Mouse (Mus musculus): ENCODE data around the gene Ube2f.

Gene Ube2f

GRCm38 (mm10) chr1:91239112-91239511, 11.0 kb upstream of the Ube2f start:
- peak; percentile 64 to 68 for DNase-seq

GRCm38 (mm10) chr1:91239800-91240199, 10.3 kb upstream of the Ube2f start:
- DNase-seq, result no peak

GRCm38 (mm10) chr1:91240685-91241084, 9.4 kb upstream of the Ube2f start:
- DNase-seq, result peak; percentile 68 to 84

DNA sequence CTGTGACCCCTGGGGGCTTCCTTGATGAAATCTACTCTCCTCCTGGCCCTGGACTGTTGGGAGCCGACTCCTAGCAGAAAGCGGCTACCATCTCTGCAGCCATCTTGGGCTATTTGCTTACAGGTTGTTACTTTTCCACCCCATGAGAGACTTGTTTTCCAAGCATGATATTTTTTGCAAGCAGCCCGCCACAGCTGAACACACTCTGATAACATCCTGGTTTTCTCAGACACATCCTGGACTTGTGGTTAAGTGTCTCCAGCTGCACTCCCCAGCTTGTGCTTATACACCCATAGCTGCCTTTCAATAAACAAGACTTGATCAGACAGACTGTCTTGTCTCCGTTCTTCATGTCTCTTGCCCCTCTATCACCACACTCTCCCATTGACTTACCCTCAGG, 8.9 kb upstream of the Ube2f start:
- no peak for DNase-seq

- DNase-seq, result peak; percentile 49 to 76
Measured at GRCm38 (mm10) chr1:91248242-91248641, 1.9 kb upstream of the Ube2f start.

GRCm38 (mm10) chr1:91248970-91249369, 1.1 kb upstream of the Ube2f start:
- DNase-seq, result no peak

GRCm38 (mm10) chr1:91250415-91251147, 477 bp downstream of the Ube2f start:
- peak; percentile 24 to 33 for DNase-seq

DNA sequence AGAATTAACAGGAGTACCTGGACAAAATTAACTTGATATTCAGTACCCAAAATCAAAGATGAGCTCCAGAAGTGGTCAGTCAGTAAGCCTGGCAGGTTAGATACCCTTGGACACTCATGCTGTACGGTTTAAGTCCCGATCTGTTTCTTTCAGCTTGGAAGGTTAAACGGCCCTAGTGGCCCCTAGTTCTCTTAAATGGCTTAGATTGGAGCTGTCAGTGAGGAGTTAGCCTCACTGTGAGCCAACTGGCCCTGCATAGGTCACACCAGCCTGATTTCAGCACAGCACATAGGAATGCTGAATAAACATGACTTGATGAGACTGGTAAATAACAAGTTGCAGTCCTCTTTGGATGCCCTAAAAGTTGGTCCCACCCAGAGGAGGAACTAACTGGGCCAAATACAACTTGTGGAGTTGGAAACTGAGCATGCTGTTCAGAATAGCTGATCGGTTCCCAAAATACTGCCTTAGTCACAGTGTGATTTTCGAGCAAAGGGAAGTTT, 1.1 kb downstream of the Ube2f start:
- DNase-seq, result peak in 1 of 2 experiments; percentile 28

DNA sequence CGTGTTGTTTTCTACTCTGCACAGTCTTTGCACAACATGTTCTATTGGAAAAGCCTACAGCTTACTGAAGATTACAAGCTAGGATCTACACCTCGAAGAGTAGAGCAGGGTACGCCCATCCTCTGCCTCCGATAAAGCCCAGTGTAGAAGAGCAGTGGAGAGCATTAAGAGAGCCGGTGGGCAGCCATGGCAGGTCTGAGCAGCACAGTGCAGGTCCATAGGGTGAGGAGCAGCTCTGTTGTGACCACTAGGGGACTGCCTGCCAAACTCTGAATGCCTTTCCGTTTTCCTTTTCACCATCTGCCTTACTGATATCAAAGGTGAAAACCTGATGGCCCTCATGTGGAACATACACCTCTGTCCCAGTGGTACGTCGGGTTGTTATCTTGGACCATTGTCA, 1.8 kb downstream of the Ube2f start:
- no peak for DNase-seq

DNA sequence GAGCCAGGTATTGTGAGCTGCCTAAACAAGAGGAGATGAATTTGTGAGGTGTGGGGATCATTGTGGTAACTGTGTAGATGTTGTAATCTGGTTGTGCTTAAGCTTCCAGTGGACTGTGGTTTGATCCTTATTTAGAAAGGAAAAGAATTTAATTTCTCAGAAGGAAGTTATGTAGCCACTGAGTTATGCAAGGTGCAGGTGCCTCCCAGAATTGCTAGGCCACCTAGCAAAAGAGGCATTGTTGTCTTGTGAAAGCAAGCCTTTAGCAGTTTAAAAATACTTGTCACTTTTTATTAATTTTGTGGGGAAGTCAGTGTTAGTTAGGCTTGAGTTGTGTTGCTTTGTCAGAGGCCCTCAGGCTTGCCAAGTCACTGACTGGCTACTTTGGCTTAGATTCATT, 7.8 kb downstream of the Ube2f start:
- peak in 1 of 2 experiments; percentile 49 for DNase-seq

- no peak for DNase-seq
Measured at GRCm38 (mm10) chr1:91259794-91260193, 9.7 kb downstream of the Ube2f start.

- DNase-seq, result no peak
Measured at GRCm38 (mm10) chr1:91262508-91262907, 12.4 kb downstream of the Ube2f start.

DNA sequence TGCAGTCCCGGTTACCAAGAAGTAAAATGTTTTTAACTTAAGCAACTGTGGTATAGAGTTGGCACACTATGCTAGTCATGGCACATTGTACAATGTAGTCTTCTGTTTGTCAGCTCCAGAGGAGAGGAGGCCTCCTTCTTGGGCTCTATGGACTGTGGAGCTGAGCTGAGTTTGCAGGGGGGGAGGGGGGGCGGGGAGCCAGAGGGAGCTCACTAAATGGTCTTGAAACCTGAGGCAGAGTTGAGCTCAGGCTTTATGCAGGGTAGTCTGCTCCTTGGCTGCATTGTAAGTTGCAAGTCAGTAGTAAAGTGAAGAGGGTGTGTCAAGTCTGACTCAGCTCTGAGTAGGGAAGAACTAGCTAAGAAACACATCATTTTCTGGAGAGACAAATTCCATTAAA, 22.2 kb downstream of the Ube2f start:
- DNase-seq, result no peak

- DNase-seq, result no peak
Measured at GRCm38 (mm10) chr1:91276581-91276980, 26.5 kb downstream of the Ube2f start.

- no peak for DNase-seq
Measured at GRCm38 (mm10) chr1:91277480-91277879, 27.4 kb downstream of the Ube2f start.

DNA sequence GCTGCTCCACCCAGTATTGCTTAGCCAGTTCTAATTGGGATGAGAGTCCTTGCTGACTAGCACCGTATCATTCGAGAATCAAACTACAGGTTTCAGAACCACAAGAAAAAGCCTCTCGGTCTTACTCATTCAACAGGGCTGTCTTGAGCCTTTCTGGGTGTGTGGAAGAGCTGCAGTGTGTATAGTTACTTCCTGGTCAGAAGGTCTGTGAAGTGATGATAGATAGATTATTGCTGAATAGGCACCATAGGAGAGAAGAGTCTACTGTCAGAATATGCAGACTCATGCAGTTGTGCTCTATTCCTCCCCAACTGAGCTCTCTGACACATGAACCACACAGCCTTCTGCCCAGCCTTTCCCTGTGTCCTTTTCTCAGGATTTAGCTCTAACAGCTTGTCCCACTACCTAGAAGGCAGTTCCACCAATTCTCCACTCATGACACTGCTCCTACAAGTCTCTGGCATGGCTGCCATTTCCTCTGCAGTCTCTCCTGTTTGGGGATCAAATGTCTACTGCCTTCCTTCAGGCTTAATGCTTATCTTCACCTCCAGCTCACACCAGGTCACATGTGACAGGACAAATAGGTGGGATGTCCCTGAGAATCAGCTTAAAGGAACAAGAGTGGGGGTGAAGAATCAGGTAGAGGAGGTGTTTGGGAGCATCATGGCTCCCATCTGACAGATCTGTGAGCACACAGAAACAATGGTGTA, 28.5 kb downstream of the Ube2f start:
- no peak for DNase-seq

DNA sequence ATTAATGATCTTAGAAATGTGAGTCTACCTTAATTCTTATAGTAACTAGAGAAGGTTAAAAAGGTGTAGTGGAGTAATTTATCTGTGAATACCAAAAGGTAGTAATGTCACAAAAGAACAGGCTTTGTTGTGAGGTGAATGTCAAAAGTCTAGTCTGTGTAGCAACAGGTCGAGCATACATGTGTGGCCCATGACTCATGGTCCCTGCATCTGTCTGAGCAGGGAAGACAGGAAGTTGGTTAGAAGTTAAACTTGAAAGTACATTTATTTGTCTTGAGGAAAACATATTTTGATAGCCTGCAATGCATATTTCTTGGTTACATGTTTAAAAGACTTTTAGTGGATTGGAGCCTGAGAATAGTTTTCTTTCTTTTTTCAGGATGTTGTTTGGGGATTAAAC, 29.0 kb downstream of the Ube2f start:
- DNase-seq, result no peak

DNA sequence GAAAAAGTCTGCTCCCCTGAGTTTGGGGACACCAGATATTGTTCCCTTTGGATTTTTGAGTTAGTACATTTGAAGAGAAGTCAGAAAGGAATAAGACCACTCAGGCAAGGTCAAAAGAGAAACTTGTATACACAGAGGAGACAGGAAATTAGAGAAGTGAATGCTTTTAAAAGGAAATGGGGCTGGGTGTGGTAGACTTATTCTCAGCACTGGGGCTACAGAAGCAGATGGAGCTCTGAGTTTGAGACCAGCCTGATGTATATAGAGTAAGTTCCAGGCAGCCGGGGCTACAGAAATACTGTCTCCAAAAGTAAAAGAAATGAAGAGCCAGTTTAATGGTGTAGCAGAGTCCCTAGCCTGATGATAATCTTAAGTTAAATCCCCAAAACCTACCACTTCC, 32.5 kb downstream of the Ube2f start:
- no peak for DNase-seq

DNA sequence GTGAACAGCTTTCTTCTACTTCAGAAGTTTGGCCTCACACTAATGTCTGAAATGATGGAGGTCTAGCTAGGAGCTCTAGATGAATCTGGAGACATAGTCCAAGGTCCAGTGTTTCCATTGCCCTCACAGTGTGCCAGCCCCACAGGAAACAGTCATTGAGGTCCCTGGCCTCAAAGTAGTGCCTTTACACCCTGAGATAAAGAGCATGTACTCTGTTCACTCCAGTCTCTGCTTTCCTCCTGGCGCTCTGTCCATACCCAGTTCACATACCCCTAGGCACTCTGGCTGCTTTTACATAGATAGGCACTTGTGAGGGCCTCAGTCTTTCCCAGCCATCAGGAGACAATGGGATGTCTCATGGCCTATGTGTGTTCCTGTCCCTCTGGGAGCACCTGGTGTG, 39.3 kb downstream of the Ube2f start:
- DNase-seq, result no peak

DNA sequence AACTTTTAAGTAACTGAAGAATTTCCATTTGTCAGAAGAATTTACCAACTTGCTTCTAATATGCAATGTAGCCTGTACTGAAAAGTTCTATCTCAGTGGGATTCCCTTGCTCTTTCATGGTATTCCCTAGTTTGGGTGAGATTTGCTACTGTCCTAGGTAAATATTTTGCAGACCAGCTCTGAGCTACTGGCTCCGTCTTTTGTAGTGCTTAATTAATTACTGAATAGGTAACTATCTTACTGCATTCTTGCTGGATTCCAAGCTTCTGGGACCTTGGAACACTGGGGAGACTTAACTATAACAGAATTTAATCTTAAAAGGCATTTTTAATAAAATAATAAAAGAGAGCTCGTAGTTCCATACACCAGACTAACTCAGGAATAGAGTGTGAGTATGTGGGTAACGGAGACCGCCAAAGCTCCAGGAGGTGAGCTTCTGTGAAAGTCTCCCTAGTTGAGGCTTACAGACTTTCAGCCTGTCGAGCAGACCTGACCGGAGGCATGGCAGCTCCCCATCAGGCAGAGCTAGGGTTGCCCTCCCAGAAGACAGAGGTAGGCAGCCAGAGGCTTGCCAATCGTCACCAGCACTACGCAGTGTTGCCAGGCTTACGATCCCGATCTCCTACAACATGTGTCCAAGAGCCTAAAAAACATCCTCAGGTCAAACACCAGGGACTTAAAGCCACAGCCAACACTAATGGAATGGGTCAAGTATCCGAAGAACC, 42.2 kb downstream of the Ube2f start:
- DNase-seq, result no peak

- no peak for DNase-seq
Measured at GRCm38 (mm10) chr1:91295544-91295943, 45.4 kb downstream of the Ube2f start.

GRCm38 (mm10) chr1:91297799-91298744, 48.0 kb downstream of the Ube2f start, which contains the start of gene Scly:
Scly (plus strand) TSS chr1:91298338.
- DNase-seq, result peak; percentile 96 to 97
